Mouse (Mus musculus) mouse embryonic stem cell (cell line): Measurements from ENCODE around the gene Slc29a4.

Experiments
- in situ Hi-C, 2 experiments: fragments of 300-500 bp; cut with MboI; formaldehyde crosslinking; loops; 1 replicate in 1 of 2; 3 replicates in 1 of 2; pipeline ENCODE4 v1.14.3; 2019 to 2020; ENCODE audit warnings: low sequenced_read_pairs in 2 of 2, low pct_unique_long_range_greater_than_20kb in 1 of 2, mixed read lengths in 1 of 2; ENCODE audit not compliant: unreplicated experiment in 1 of 2

The Slc29a4 gene

GRCm38 (mm10) chr5:142719897-142720296, 27.6 kb downstream of the Slc29a4 start:
- in situ Hi-C loops, result loop anchor here in 1 of 2 experiments (10.0 kb wide), 3 partner anchors 135 to 235 kb away; no protein-coding TSS in a partner anchor

- in situ Hi-C loops, result no loop called here
These were observed 31.3 kb downstream of the Slc29a4 start for GRCm38 (mm10) chr5:142723520-142724133.

GRCm38 (mm10) chr5:142724265-142724664, 32.0 kb downstream of the Slc29a4 start:
- in situ Hi-C loops, result no loop called here

- in situ Hi-C loops, result loop anchor here in 1 of 2 experiments (5.0 kb wide), 1 partner anchor 126 kb away; no protein-coding TSS in a partner anchor
These were observed 34.4 kb downstream of the Slc29a4 start for GRCm38 (mm10) chr5:142726748-142727147.

GRCm38 (mm10) chr5:142728301-142728700, 36.0 kb downstream of the Slc29a4 start:
- in situ Hi-C loops, result loop anchor here in 1 of 2 experiments (5.0 kb wide), 1 partner anchor 124 kb away; no protein-coding TSS in a partner anchor

GRCm38 (mm10) chr5:142730295-142730694, 38.0 kb downstream of the Slc29a4 start:
- in situ Hi-C loops, result no loop called here

GRCm38 (mm10) chr5:142731916-142732315, 39.6 kb downstream of the Slc29a4 start:
- in situ Hi-C loops, result no loop called here

- in situ Hi-C loops, result no loop called here
These were observed 47.6 kb downstream of the Slc29a4 start for GRCm38 (mm10) chr5:142739941-142740340.

GRCm38 (mm10) chr5:142747026-142747629, 54.8 kb downstream of the Slc29a4 start:
- in situ Hi-C loops, result loop anchor here in 1 of 2 experiments (5.0 kb wide), 1 partner anchor 105 kb away; no protein-coding TSS in a partner anchor

- in situ Hi-C loops, result no loop called here
These were observed 57.9 kb downstream of the Slc29a4 start for GRCm38 (mm10) chr5:142750173-142750572.

- in situ Hi-C loops, result no loop called here
These were observed 59.9 kb downstream of the Slc29a4 start for GRCm38 (mm10) chr5:142752241-142752640.

GRCm38 (mm10) chr5:142759786-142760185, 67.5 kb downstream of the Slc29a4 start:
- in situ Hi-C loops, result no loop called here

- in situ Hi-C loops, result no loop called here
These were observed 69.1 kb downstream of the Slc29a4 start for GRCm38 (mm10) chr5:142761326-142761983.

GRCm38 (mm10) chr5:142762082-142762807, 69.9 kb downstream of the Slc29a4 start:
- in situ Hi-C loops, result no loop called here

- in situ Hi-C loops, result no loop called here
These were observed 72.0 kb downstream of the Slc29a4 start for GRCm38 (mm10) chr5:142764306-142764705.

- in situ Hi-C loops, result no loop called here
These were observed 72.6 kb downstream of the Slc29a4 start for GRCm38 (mm10) chr5:142764889-142765288.

GRCm38 (mm10) chr5:142766708-142767107, 74.4 kb downstream of the Slc29a4 start:
- in situ Hi-C loops, result no loop called here

- in situ Hi-C loops, result no loop called here
These were observed 75.6 kb downstream of the Slc29a4 start for GRCm38 (mm10) chr5:142767937-142768336.
